Mouse (Mus musculus): Measurements from ENCODE around the gene Ntf5. TPM values are rescaled to one million over a fixed set of nuclear protein-coding genes. Genes with fewer than 3 reads are reported as not detected.
A peak's percentile ranks its signal among the peaks of the same experiment; 100 is the strongest.

Ntf5 gene
- polyA plus RNA-seq, 1 experiment: 0.16 TPM

DNA sequence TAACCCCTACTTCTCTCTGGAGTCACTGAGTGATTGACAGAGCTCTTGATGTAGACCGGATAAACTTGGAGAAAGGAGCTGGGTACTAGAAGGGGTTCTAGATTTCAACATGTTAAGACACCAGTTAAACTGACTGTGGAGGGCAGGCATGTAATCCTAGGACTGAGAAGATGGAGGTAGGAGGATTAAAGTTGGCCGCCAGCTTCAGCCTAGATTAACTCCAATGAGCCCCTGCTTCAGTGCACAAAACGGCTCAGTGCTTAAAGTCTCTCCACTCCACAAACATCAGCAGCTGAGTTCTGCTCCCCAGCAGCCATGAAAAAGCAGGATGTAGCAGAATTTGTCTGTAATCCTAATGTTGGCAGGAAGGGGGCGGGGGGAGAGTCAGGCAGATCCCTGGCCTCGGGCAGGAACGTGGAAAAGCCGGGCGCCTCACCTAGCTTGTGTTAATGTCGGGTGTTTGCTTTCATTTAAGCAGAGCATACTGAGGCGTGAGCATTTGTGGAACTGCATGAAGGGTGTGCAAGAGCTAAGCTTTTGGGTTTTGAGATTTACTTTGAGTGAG, 11.9 kb upstream of the Ntf5 start:
- no peak for DNase-seq (ENCODE audit: low read depth, low spot score)
- 58% methylated on average over 10 of the region's 10 CpGs for WGBS

DNA sequence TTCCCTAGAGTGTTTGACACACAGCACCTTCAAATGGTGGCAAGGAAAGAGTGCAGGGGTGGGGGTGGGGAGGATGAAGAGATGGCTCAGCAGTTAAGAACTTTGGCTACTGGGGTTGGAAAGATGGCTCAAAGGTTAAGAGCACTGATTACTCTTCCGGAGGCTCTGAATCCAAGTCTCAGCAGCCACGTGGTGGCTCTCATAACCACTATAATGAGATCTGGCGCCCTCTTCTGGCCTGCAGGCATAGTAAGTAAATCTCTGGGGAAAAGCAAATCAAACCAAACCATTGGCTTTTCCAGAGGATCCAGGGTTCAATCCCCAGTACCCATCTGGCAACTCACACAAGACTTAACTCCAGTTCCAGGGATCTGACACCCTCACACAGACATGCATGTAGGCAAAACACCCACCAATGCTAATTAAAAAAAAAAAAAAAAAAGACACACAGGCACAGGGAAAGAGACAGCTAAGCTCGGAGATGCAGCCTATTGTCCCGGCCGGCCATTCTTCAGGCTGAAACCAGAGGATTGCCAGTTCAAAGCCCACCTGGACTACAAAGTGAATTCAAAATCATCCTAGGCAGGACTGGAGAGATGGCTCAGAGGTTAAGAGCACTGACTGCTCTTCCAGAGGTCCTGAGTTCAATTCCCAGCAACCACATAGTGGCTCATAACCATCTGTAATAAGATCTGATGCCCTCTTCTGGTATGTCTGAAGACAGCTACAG, 9.8 kb upstream of the Ntf5 start:
- peak; percentile 63 for DNase-seq (ENCODE audit: low read depth, low spot score)

DNA sequence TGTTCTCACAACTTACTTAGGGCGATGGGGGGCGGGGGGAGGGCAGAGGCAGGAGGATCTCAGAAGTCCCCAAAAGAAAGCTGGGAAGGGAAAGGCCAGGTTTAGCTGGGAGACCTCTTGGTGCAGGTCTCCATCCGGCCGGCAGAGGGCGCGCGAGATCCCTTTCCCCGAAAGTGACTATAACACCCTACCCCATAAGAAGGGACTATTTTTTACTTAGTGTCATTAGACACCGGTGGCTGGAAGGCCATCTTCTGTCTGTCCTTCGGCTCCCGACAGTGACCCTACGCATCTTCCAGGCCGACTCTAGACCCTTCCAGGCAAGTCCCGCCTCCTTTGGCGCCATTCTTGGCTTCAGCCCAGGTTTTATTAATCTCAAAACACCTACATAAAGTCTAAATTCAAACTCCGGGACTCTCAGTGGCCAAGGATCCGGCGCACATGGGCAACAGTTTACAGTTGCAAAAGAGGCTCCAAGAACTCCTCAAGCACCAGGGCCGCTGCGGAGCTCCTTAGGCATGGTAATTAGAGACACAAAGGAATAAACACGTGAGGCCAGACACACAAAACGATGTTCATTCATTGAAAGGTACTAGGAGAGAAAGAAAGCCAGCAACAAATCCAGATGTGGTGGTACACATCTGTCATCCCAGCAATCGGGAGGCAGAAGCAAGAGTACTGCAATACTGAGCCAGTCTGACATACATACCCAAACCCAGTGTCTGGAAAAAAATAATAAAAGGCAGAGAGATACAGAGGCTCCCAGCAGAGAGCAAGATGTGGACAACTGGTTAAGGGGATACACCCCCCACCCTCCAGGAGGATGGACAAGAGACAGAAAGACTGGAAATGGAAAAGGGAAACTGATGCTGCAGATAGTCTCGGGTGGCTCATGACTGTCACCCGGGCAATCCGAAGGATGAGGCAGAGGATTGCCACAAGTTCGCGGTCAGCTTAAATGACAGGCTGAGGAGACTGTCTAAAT, 8.1 kb upstream of the Ntf5 start, which contains the start of gene Kcna7:
Kcna7 (plus strand) TSS at position 563 of the 985 bp plus-strand sequence.
- peak; percentile 21 for DNase-seq (ENCODE audit: low read depth, low spot score)
- 9% methylated on average over 28 of the region's 28 CpGs for WGBS

More for the DNA sequence above, 9.8 kb upstream of the Ntf5 start:
- 39% methylated on average over 6 of the region's 6 CpGs for WGBS

DNA sequence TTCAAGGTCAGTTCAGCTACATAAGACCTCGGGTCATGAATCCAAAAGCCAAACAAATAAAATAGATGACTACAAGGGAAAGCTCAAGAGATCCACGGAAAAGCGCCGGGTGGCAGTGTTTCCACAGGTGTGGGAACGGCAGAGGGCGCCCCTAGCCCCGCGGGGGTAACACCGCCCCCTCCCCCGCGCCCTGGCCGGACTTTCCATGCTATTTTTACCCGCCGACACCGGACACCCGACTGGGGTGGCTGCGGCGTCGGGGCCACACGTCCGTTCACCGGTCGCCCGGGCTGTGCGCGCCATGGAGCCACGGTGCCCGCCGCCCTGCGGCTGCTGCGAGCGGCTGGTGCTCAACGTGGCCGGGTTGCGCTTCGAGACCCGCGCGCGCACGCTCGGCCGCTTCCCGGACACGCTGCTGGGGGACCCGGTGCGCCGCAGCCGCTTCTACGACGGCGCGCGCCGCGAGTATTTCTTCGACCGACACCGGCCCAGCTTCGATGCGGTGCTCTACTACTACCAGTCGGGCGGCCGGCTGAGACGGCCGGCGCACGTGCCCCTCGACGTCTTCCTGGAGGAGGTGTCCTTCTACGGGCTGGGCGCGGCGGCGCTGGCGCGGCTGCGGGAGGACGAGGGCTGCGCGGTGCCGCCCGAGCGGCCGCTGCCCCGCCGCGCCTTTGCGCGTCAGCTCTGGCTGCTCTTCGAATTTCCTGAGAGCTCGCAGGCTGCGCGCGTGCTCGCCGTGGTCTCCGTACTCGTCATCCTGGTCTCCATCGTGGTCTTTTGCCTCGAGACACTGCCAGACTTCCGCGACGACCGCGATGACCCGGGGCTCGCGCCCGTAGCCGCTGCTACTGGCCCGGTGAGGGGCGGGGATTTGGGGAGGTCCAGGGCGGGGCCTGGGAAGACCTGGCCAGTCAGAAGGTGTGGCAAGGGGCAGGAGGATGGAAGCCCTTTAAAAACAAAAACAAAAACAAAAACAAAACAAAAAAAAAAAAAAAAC, 7.0 kb upstream of the Ntf5 start:
- DNase-seq (ENCODE audit: low read depth, low spot score): no peak
- WGBS: 1% methylated on average over 114 of the region's 114 CpGs

DNA sequence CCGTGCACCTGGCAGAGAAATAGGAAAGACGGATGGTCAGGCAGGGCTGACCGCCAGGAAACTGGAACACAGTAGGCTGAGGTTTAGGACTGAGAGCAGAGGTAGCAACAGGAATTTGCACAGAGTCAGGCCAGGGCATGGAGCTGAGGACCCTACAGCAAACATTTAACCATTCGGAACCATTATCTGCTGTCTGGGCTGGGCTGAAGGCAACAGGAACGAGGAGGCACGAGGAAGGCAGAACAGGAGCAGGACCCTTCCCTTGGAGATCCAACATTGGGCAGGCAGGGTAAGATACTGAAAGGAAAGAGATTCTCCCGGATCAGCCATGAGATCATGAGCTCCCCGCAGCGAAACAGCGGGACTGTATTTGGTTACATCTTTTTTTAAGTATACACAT, 5.7 kb upstream of the Ntf5 start:
- no peak for DNase-seq (ENCODE audit: low read depth, low spot score)

DNA sequence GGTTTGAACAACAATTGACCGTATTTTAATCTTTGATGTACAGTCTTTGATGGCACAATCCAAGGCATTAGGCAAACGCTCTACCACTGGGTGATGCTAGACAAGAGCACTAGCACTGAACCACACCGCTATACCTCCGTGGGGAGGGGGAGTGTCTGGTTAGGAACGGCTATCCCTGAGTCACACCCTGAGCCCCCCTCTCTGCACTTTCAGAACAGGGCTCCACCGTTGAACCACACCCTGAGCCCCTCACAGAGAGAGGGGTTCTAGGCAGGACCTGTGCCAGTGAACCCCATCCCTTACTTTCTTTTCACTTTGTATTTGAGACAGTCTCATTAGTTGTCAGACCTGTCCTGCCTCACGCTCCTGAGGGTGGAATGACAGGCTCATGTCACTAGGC, 5.1 kb upstream of the Ntf5 start:
- WGBS: 64% methylated on average over 7 of the region's 7 CpGs

More for the DNA sequence above, 5.7 kb upstream of the Ntf5 start:
- 73% methylated on average over 10 of the region's 10 CpGs for WGBS

DNA sequence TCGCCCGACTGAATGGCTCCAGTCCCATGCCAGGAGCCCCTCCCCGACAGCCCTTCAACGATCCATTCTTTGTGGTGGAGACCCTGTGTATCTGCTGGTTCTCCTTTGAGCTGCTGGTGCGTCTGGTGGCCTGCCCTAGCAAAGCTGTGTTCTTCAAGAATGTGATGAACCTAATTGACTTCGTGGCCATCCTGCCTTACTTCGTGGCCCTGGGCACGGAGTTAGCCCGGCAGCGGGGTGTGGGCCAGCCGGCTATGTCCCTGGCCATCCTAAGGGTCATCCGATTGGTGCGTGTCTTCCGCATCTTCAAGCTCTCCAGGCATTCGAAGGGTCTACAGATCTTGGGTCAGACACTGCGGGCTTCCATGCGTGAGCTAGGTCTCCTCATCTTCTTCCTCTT, 4.5 kb upstream of the Ntf5 start:
- no peak for DNase-seq (ENCODE audit: low read depth, low spot score)

More for the DNA sequence above, 5.1 kb upstream of the Ntf5 start:
- no peak for DNase-seq (ENCODE audit: low read depth, low spot score)

DNA sequence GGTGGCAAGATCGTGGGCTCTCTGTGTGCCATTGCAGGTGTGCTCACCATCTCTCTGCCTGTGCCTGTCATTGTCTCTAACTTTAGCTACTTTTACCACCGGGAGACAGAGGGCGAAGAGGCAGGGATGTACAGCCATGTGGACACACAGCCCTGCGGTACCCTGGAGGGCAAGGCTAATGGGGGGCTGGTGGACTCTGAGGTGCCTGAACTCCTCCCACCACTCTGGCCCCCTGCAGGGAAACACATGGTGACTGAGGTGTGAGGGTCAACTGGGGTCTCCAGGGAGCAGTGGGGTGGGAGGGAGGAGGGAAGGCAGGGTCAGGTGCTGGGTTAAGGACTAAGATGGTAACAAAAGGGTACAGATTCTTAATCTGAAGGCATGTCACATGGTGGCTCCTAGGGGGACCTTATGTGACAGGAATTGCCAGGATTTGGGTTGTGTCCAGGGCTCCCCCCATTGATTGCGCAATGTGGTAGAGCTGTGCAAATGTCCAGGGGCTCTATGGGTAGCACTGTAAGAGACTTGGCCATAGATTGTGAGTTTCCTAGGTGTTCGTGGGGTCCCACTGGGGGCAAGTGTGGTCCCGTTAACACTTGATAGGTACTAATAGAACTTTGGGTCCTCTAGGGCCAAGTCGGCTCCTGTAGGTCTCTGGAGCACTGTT, 3.9 kb upstream of the Ntf5 start:
- no peak for DNase-seq (ENCODE audit: low read depth, low spot score)
- 80% methylated on average over 8 of the region's 8 CpGs for WGBS

More for the DNA sequence above, 4.5 kb upstream of the Ntf5 start:
- WGBS: 85% methylated on average over 17 of the region's 17 CpGs

DNA sequence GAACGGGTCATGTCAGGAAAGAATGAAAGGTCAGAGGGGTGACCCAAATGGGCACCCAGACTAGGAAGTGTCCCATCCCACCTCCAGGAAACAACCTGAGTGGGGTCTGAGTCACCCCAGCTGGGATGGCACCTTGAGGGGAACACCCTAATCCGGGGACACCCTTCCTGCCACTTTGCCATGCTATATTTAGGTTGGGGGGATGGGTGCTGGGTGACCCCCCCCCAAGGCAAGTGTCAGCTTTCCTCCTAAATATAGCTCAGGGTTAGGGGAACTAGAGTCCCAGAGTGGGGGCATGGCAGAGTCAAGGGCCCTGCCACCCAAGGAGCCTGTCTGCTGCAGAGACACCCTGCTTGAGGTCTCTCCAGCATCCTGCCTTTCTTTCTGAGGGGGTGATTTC, 1.1 kb upstream of the Ntf5 start:
- 74% methylated on average over 2 of the region's 2 CpGs for WGBS
- no peak for DNase-seq (ENCODE audit: low read depth, low spot score)

DNA sequence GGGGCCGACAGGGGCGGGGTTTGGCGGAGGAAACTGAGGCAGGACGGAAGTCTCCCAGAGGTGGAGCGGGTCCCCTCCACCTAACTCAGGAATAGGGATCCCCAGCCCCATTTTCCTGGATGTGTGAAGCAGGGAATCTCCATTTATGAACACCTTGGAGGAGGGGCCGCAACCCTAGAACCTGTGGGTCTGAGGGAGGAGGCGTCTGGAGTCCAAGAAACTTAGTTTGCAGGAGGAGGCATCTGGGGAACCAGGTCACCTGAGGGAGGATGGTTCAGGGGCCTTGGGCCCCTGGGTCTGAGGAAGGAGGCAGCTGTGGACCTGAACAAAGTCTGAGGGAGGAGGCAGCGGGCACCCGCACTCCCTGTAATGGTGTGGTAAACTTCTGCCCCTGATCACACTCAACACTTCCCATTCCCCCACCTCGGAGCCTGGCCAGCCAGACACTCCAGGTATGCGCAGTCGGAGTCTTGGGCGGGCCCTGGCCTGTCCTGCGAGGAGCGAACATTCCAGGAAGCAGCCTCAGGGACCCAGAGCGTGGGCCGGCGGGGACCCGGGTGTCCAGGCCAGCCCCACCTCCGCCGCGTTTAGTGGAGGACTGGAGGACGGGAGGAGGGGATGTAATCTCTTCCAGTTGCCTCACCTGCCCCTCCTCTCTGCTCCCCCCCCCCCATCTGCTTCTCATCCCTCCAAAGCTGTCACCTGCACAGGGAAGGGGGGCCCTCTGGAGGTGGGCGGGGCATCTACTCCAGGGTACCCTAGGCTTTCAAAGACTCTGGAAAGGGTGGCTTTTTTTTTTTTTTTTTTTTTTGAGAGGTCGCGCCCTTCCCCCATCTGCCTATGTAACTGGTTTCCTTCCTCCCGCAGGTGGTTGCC, 607 bp downstream of the Ntf5 start:
- WGBS: 4% methylated on average over 27 of the region's 27 CpGs
- no peak for DNase-seq (ENCODE audit: low read depth, low spot score)

DNA sequence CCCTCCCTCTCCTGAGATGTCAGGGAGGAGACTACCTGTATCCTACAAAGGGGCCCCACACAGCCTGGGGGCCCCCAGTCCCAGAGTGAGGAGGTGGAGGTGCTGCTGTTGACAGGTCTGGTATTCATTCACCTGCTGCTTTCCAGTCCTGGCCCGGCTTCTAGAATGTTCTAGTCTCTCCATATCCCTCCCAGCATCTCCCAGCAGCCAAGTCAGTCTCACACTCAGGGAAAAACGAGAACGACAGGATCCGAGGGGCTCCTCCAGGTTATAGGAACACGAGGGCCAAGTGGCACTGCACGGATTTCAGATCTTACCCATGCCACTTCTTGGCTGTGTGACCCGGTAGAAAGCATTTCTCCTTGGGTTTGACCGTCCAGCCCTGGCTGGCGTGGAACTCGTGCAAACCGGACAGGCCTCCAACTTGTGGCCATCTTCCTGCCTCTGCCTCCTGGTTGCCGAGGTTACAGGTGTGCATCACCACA, 1.3 kb downstream of the Ntf5 start:
- DNase-seq (ENCODE audit: low read depth, low spot score): no peak
- 47% methylated on average over 12 of the region's 12 CpGs for WGBS

DNA sequence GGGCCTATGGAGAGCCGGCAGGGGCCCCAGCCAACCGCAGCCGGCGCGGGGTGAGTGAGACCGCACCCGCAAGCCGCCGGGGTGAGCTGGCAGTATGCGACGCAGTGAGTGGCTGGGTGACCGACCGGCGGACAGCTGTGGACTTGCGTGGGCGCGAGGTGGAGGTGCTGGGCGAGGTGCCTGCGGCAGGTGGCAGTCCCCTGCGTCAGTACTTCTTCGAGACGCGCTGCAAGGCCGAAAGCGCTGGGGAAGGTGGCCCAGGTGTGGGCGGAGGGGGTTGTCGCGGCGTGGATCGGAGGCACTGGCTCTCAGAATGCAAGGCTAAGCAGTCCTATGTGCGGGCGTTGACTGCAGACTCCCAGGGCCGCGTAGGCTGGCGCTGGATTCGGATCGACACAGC, 2.1 kb downstream of the Ntf5 start:
- DNase-seq (ENCODE audit: low read depth, low spot score): no peak
- 23% methylated on average over 37 of the region's 37 CpGs for WGBS

DNA sequence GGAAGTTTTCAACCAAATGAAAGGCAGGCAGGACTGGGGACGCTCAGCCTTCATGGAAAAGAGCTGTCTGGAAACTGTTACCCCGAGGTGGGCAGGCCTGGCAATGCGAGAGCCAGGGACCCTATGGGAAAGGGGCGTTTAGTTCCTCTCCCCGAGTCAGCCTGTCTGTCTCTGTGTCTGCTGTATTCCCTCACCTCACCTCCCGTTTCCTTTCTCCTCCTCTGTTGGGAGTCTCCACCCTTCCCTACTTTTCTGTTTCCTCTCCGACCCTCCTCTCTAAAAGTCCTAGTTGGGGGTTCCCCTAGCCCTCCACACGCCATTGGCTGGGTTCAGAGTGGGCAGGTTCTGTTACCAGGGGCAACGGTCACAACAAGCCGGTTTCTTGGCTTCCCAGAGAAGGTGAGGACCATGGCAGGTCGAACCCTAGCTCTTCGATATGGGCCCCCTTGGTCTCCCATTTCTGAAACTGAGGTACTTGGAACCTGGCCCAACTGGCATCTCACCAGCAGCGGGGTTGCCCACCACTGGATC, 4.5 kb downstream of the Ntf5 start:
- 14% methylated on average over 13 of the region's 13 CpGs for WGBS
- DNase-seq (ENCODE audit: low read depth, low spot score): no peak

DNA sequence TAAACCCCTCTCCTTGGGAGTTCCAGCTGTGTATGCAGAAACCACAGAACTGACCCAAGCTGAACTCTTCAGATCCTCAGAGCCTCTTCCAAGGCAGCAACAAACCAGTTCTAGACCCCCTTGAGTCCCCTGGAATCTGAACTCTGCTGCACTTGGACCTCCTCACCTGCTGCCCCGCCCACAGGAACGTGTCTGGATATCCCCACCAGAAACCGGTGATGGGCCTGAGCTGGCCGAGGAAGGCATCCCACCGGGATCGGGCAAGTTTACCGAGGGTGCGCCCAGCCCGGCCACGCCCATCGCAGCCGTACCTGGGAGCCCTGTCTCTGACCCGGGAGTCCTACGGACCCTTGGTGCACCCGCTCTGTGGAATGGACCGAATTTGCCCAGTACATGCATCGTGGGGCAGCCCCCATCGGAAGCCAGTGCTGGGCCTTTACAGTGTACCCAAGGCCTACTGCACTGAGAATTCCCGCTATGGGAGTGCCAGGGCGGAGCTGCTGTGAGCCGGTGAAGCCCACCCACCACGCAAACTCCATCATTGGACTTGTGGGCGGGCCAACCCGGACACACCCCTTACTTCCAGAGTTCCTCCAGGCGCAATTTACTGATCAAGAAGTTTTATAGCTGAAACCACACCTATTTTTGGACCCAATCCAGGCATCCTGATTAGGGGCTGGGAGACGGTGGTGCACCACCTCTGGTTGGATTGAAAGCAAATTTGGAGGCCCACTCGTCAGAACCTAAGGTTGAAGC, 6.5 kb downstream of the Ntf5 start:
- 14% methylated on average over 27 of the region's 27 CpGs for WGBS
- DNase-seq (ENCODE audit: low read depth, low spot score): no peak

DNA sequence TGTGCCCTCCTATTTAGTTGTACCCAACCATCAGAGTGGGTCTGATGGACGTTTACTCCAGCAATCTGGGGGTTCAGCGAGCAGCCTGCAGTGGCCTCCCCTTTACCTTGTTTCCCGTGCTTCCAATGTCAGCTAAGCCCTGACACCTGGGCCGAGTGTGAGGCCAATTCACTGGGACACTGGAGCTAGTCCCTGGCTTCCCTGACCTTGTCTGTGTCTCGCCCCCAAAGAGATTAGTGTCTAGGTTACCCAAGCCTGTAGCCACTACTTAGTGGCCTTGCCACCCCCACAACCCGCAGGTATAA, 7.1 kb downstream of the Ntf5 start, which contains the start of gene Lhb:
Lhb (plus strand) TSS at position 206 of the 305 bp plus-strand sequence.
- DNase-seq (ENCODE audit: low read depth, low spot score): no peak
- 46% methylated on average over 6 of the region's 6 CpGs for WGBS

DNA sequence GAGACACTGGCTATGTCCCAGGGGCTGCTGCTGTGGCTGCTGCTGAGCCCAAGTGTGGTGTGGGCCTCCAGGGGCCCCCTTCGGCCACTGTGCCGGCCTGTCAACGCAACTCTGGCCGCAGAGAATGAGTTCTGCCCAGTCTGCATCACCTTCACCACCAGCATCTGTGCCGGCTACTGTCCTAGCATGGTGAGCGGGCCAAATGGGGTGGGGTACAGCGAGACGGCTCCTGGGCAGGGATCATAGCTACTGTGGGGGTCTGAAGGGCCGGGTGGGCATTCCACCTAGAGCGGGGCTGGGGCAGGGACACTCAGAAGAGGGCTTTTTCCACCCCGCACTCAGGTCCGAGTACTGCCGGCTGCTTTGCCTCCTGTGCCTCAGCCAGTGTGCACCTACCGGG, 7.7 kb downstream of the Ntf5 start:
- 96% methylated on average over 14 of the region's 14 CpGs for WGBS
- DNase-seq (ENCODE audit: low read depth, low spot score): no peak

DNA sequence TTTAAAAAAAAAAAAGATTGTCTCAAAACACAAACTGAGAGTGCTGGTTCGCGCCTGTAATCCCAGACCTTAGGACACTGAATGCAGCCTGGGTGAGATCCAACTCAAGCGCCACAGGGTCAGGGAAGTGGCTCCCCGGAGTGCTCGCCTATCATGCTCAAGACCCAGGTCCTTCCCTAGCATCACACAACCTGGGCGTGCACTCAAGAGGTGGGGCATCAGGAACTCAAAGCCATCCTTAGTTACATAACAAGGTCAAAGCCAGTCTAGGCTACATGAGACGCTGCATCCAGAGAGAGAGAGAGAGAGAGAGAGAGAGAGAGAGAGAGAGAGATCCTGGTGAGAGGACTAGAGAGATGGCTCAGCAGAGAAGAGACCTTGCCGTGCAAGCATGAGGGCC, 13.1 kb downstream of the Ntf5 start:
- no peak for DNase-seq (ENCODE audit: low read depth, low spot score)
- 77% methylated on average over 8 of the region's 8 CpGs for WGBS

Data from large intestine, adult 2 months (tissue).